Mouse (Mus musculus): ENCODE measurements around the gene Gpr27. TPM values are rescaled to one million over a fixed set of nuclear protein-coding genes. Genes with fewer than 3 reads are reported as not detected.

Gpr27 gene
- polyA plus RNA-seq (2014; fragmentation: Nextera tagmentation; extraction: Ambion mirVana) = 1.6 and 1.8 TPM in 2 replicates

DNA sequence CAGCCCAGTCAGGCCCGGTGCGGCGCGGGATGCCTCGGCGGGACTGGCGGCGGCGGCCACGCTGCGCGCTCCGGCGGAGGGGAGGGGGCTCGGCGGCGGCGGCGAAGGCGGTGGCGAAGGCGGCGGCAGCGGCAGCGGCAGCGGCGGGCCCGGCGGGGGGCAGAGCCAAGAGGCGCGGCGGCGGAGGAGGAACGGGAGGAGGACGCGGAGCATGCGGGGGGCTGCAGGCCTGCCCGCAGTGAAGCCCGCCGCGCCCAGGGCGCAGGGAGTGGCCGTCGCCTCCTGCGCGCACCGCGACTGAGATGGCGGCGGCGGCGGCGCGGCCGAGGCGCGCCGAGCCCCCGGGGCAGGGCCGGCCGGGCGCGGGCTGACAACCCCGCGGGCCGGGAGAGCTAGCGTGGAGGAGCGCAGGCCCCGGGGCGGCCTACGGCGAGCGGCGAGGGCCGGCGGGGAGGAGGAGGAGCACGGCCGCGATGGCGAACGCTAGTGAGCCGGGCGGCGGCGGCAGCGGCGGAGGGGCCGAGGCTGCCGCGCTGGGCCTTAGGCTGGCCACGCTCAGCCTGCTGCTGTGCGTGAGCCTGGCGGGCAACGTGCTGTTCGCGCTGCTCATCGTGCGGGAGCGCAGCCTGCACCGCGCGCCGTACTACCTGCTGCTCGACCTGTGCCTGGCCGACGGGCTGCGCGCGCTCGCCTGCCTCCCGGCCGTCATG is at the start of gene Gpr27:
Gene Gpr27, plus strand, starts transcription at position 474 of the 710 bp plus-strand sequence.
- Histone ChIP-seq H3K9ac (ENCODE audit: low read length) (peak within 1 kb of the TSS; percentile 74), H3K4me1 (ENCODE audit: control insufficient read depth in 2 of 2, insufficient read depth in 2 of 2, low read length in 2 of 2) (peaks cover 5% of the 10 kb centered on the region in 2 experiments; a peak in 2 of 4 replicates), H3K27ac (replicated peaks in 1 of 2; ENCODE audit: control insufficient read depth in 1 of 2, insufficient read depth in 1 of 2, low read depth in 2 of 2, low read length in 2 of 2) (no peak within 1 kb of the TSS), H3K36me3 (ENCODE audit: control insufficient read depth, insufficient read depth, low read length) (no peaks in the 10 kb centered on the region), H3K4me2 (ENCODE audit: low read length) (peak within 1 kb of the TSS; percentile 93), H3K27me3 (ENCODE audit: control insufficient read depth, insufficient read depth, low read length) (peaks cover 78% of the 10 kb centered on the region), H3K9me3 (ENCODE audit: control insufficient read depth, low read length) (0 out of 2 replicates have a peak, but pooled peaks cover 2% of the 10 kb centered on the region), H3K4me3 (ENCODE audit: control insufficient read depth in 1 of 2, insufficient read depth in 1 of 2, low read depth in 1 of 2, low read length in 2 of 2) (peak within 1 kb of the TSS; percentile 79 to 81)
- 1% methylated on average over 26 of the region's 112 CpGs for WGBS
- peak; percentile 37; the same call in 1 of the 2 replicates for ATAC-seq (ENCODE audit: insufficient number of reproducible peaks, insufficient read depth, low FRiP score, low read depth)

DNA sequence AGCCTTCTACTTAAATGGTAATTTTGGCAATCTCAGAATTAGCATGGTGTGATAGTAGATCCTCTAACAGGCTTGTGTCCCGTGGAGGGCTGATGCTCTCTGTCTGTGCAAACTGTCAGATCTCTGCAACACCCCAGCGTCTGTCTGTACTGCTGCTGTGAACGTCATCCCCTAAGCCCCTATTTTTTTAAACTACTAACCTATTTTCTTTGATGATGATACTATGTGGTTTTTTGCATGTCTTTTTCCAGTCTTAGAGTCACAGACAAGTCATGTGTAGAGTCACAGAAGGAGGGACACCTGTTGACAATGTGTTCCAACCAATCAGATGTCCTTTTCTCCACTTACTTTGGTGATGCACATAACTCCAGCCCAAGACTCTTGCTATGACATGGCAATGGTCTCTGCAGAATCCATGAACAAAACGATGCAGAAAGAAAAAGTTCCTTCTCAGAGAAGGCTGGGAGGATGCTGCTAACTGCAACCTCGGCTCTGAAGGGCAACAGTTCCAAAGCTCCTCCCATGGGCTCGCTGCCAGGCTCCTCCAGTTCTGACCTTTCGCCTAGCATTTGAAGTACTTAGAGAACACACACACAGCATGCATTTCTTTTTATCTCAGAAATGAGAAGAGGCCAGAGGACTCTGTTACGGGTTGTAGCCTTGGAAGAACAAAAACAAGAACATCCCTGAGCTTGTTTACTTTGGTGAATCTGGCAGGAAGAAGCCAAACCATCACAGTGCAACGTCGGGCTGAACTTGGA is 48.9 kb upstream of the Gpr27 start:
- H3K4me1 ChIP-seq (ENCODE audit: control insufficient read depth in 2 of 2, insufficient read depth in 2 of 2, low read length in 2 of 2) = peaks cover 15 to 16% of the 10 kb centered on the region in 2 experiments
- WGBS = 17% methylated on average over 10 of the region's 10 CpGs
- H3K9ac ChIP-seq (ENCODE audit: low read length) = no peak overlapping the region; the same call in 1 of the 2 replicates
- H3K27ac ChIP-seq (replicated peaks in 1 of 2; ENCODE audit: control insufficient read depth in 1 of 2, insufficient read depth in 1 of 2, low read depth in 2 of 2, low read length in 2 of 2) = peak overlapping the region; percentile 83 to 86
- H3K4me3 ChIP-seq (ENCODE audit: control insufficient read depth in 1 of 2, insufficient read depth in 1 of 2, low read depth in 1 of 2, low read length in 2 of 2) = no peak overlapping the region
- peak overlapping the region; percentile 53 for H3K4me2 ChIP-seq (ENCODE audit: low read length)
- H3K36me3 ChIP-seq (ENCODE audit: control insufficient read depth, insufficient read depth, low read length) = peaks cover 3% of the 10 kb centered on the region; the same call in 1 of the 2 replicates
- no peaks in the 10 kb centered on the region for H3K27me3 ChIP-seq (ENCODE audit: control insufficient read depth, insufficient read depth, low read length)
- H3K9me3 ChIP-seq (ENCODE audit: control insufficient read depth, low read length) = 0 out of 2 replicates have a peak, but pooled peaks cover 4% of the 10 kb centered on the region
- ATAC-seq (ENCODE audit: insufficient number of reproducible peaks, insufficient read depth, low FRiP score, low read depth) = peak; percentile 17; the same call in 1 of the 2 replicates

DNA sequence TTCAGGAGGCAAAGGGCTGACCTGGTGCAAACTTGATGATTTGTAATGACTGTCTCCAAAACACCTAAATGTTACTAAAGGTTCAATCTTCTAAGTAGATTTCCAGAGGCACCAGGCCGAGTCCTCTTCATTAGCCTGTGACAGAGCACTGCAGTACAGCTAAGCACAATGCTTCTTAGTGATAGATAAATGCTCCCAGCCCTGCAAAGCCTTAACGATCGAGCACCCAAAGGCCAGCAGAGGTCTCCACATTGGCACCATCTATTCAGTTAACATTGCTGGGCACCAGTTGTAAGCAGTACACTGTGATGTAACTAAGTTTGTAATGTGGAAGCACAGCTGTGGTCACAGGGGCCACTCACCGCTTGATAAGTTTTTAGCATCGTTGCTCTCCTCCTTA is 48.1 kb upstream of the Gpr27 start:
- peaks cover 15 to 16% of the 10 kb centered on the region in 2 experiments for H3K4me1 ChIP-seq (ENCODE audit: control insufficient read depth in 2 of 2, insufficient read depth in 2 of 2, low read length in 2 of 2)
- H3K27ac ChIP-seq (replicated peaks in 1 of 2; ENCODE audit: control insufficient read depth in 1 of 2, insufficient read depth in 1 of 2, low read depth in 2 of 2, low read length in 2 of 2) = peak overlapping the region; percentile 83 to 86
- ATAC-seq (ENCODE audit: insufficient number of reproducible peaks, insufficient read depth, low FRiP score, low read depth) = no peak
- H3K36me3 ChIP-seq (ENCODE audit: control insufficient read depth, insufficient read depth, low read length) = peaks cover 3% of the 10 kb centered on the region; the same call in 1 of the 2 replicates
- WGBS = 51% methylated on average over 5 of the region's 5 CpGs
- H3K4me3 ChIP-seq (ENCODE audit: control insufficient read depth in 1 of 2, insufficient read depth in 1 of 2, low read depth in 1 of 2, low read length in 2 of 2) = no peak overlapping the region
- 0 out of 2 replicates have a peak, but pooled peaks cover 4% of the 10 kb centered on the region for H3K9me3 ChIP-seq (ENCODE audit: control insufficient read depth, low read length)
- peak overlapping the region; percentile 53 for H3K4me2 ChIP-seq (ENCODE audit: low read length)
- no peak overlapping the region for H3K9ac ChIP-seq (ENCODE audit: low read length)
- no peaks in the 10 kb centered on the region for H3K27me3 ChIP-seq (ENCODE audit: control insufficient read depth, insufficient read depth, low read length)

GRCm38 (mm10) chr6:99644876-99645275 is 47.6 kb upstream of the Gpr27 start:
- no peak for ATAC-seq (ENCODE audit: insufficient number of reproducible peaks, insufficient read depth, low FRiP score, low read depth)
- 0 out of 2 replicates have a peak, but pooled peaks cover 3% of the 10 kb centered on the region for H3K36me3 ChIP-seq (ENCODE audit: control insufficient read depth, insufficient read depth, low read length)
- H3K27ac ChIP-seq (replicated peaks in 1 of 2; ENCODE audit: control insufficient read depth in 1 of 2, insufficient read depth in 1 of 2, low read depth in 2 of 2, low read length in 2 of 2) = no peak overlapping the region
- 72% methylated on average over 5 of the region's 5 CpGs for WGBS
- no peak overlapping the region for H3K4me2 ChIP-seq (ENCODE audit: low read length)
- H3K9me3 ChIP-seq (ENCODE audit: control insufficient read depth, low read length) = 0 out of 2 replicates have a peak, but pooled peaks cover 4% of the 10 kb centered on the region
- peaks cover 15 to 16% of the 10 kb centered on the region in 2 experiments for H3K4me1 ChIP-seq (ENCODE audit: control insufficient read depth in 2 of 2, insufficient read depth in 2 of 2, low read length in 2 of 2)
- no peak overlapping the region for H3K9ac ChIP-seq (ENCODE audit: low read length)
- no peak overlapping the region for H3K4me3 ChIP-seq (ENCODE audit: control insufficient read depth in 1 of 2, insufficient read depth in 1 of 2, low read depth in 1 of 2, low read length in 2 of 2)
- H3K27me3 ChIP-seq (ENCODE audit: control insufficient read depth, insufficient read depth, low read length) = no peaks in the 10 kb centered on the region

- 0 out of 2 replicates have a peak, but pooled peaks cover 4% of the 10 kb centered on the region for H3K9me3 ChIP-seq (ENCODE audit: control insufficient read depth, low read length)
- no peaks in the 10 kb centered on the region for H3K27me3 ChIP-seq (ENCODE audit: control insufficient read depth, insufficient read depth, low read length)
- no peak overlapping the region for H3K4me2 ChIP-seq (ENCODE audit: low read length)
- H3K9ac ChIP-seq (ENCODE audit: low read length) = no peak overlapping the region
- H3K27ac ChIP-seq (replicated peaks in 1 of 2; ENCODE audit: control insufficient read depth in 1 of 2, insufficient read depth in 1 of 2, low read depth in 2 of 2, low read length in 2 of 2) = no peak overlapping the region
- 49% methylated on average over 10 of the region's 10 CpGs for WGBS
- no peak for ATAC-seq (ENCODE audit: insufficient number of reproducible peaks, insufficient read depth, low FRiP score, low read depth)
- no peak overlapping the region for H3K4me3 ChIP-seq (ENCODE audit: control insufficient read depth in 1 of 2, insufficient read depth in 1 of 2, low read depth in 1 of 2, low read length in 2 of 2)
- H3K4me1 ChIP-seq (ENCODE audit: control insufficient read depth in 2 of 2, insufficient read depth in 2 of 2, low read length in 2 of 2) = peaks cover 15 to 16% of the 10 kb centered on the region in 2 experiments
- H3K36me3 ChIP-seq (ENCODE audit: control insufficient read depth, insufficient read depth, low read length) = no peaks in the 10 kb centered on the region
Measured at GRCm38 (mm10) chr6:99646344-99646743, 46.1 kb upstream of the Gpr27 start.

DNA sequence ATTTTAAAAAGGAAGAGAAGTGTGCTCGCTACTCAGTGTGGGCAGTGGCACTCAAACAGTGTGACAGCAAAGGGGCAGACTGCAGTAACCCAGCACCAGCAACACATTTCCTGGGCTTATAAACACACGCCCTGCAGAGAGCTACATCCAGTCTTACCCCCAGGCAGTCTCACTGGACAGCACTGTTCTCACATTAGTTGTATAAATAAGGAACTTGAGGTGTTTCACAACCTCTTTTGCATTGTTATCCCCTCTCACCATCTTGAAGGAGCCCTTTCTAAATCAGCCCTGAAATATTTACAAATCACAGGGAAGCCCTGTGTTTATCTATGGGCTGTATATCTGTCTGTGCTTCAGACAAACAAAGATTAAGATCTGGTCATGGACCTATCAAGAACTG is 43.2 kb upstream of the Gpr27 start:
- no peaks in the 10 kb centered on the region for H3K36me3 ChIP-seq (ENCODE audit: control insufficient read depth, insufficient read depth, low read length)
- H3K4me3 ChIP-seq (ENCODE audit: control insufficient read depth in 1 of 2, insufficient read depth in 1 of 2, low read depth in 1 of 2, low read length in 2 of 2) = no peak overlapping the region
- WGBS = 54% methylated on average over 2 of the region's 2 CpGs
- no peak overlapping the region for H3K4me2 ChIP-seq (ENCODE audit: low read length)
- H3K9ac ChIP-seq (ENCODE audit: low read length) = no peak overlapping the region
- 0 out of 2 replicates have a peak, but pooled peaks cover 4% of the 10 kb centered on the region for H3K9me3 ChIP-seq (ENCODE audit: control insufficient read depth, low read length)
- ATAC-seq (ENCODE audit: insufficient number of reproducible peaks, insufficient read depth, low FRiP score, low read depth) = no peak
- peaks cover 4 to 8% of the 10 kb centered on the region in 2 experiments for H3K4me1 ChIP-seq (ENCODE audit: control insufficient read depth in 2 of 2, insufficient read depth in 2 of 2, low read length in 2 of 2)
- no peak overlapping the region for H3K27ac ChIP-seq (replicated peaks in 1 of 2; ENCODE audit: control insufficient read depth in 1 of 2, insufficient read depth in 1 of 2, low read depth in 2 of 2, low read length in 2 of 2)
- H3K27me3 ChIP-seq (ENCODE audit: control insufficient read depth, insufficient read depth, low read length) = no peaks in the 10 kb centered on the region

GRCm38 (mm10) chr6:99652341-99652740 is 40.1 kb upstream of the Gpr27 start:
- no peaks in the 10 kb centered on the region; a peak in 2 of 4 replicates for H3K4me1 ChIP-seq (ENCODE audit: control insufficient read depth in 2 of 2, insufficient read depth in 2 of 2, low read length in 2 of 2)
- no peak overlapping the region for H3K4me2 ChIP-seq (ENCODE audit: low read length)
- no peaks in the 10 kb centered on the region for H3K36me3 ChIP-seq (ENCODE audit: control insufficient read depth, insufficient read depth, low read length)
- no peaks in the 10 kb centered on the region for H3K27me3 ChIP-seq (ENCODE audit: control insufficient read depth, insufficient read depth, low read length)
- no peak for ATAC-seq (ENCODE audit: insufficient number of reproducible peaks, insufficient read depth, low FRiP score, low read depth)
- H3K9me3 ChIP-seq (ENCODE audit: control insufficient read depth, low read length) = no peaks in the 10 kb centered on the region
- WGBS = 51% methylated on average over 2 of the region's 2 CpGs
- no peak overlapping the region for H3K4me3 ChIP-seq (ENCODE audit: control insufficient read depth in 1 of 2, insufficient read depth in 1 of 2, low read depth in 1 of 2, low read length in 2 of 2)
- H3K27ac ChIP-seq (replicated peaks in 1 of 2; ENCODE audit: control insufficient read depth in 1 of 2, insufficient read depth in 1 of 2, low read depth in 2 of 2, low read length in 2 of 2) = no peak overlapping the region
- no peak overlapping the region for H3K9ac ChIP-seq (ENCODE audit: low read length)
